Mouse (Mus musculus) regulatory T cell (primary cell): Measurements from ENCODE around the gene Rxfp1.
"Not testable (repeated sequence)": the region's sequence is repeated elsewhere in the genome, so short reads cannot be mapped to it uniquely, and the experiment has no call there.

Experiments used
- in situ Hi-C: fragments of 300-600 bp; cut with MboI, MseI; formaldehyde crosslinking; loops from one replicate; pipeline ENCODE4 v1.15.1; 2025; ENCODE audit warnings: high pct_unique_total_duplicates

Gene Rxfp1

DNA sequence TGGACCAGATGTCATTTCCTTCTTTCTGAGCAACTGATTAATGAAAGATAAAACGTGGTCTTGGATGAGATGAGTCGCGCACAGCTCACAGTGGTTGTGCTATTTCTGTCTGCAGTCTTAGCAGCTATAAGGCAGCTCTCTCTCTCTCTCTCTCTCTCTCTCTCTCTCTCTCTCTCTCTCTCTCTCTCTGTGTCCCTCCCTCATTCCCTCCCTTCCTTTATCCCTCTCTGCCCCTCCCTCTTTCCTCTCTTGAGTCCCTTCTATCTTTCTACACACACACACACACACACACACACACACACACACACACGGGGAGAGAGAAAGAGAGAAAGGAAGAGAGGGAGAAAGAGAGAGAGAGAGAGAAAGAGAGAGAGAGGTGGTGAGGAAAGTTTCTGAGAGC, at the start of gene Rxfp1:
TSS of gene Rxfp1 (minus strand) at position 101 of the 400 bp plus-strand sequence.
- in situ Hi-C loops: no loop called here

DNA sequence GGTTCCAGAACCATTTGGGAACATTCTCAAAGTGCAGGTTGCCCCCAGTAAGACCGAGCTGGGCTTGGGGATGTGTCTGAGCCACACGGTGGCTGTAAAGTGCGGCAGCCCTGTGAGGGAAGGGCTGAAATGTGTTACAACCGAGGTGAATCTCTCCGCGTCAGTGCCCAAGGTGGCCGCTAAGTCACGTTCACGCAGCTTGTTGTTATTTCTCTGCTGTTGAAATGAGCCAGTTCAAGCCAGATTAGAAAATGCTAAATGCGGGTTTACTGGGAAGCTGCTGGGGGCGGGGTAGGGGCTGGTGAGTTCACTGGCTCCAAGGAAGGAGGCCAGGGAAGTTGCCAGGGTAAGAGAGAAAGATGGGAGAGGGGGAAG, 46.7 kb upstream of the Rxfp1 start:
- in situ Hi-C loops: no loop called here

DNA sequence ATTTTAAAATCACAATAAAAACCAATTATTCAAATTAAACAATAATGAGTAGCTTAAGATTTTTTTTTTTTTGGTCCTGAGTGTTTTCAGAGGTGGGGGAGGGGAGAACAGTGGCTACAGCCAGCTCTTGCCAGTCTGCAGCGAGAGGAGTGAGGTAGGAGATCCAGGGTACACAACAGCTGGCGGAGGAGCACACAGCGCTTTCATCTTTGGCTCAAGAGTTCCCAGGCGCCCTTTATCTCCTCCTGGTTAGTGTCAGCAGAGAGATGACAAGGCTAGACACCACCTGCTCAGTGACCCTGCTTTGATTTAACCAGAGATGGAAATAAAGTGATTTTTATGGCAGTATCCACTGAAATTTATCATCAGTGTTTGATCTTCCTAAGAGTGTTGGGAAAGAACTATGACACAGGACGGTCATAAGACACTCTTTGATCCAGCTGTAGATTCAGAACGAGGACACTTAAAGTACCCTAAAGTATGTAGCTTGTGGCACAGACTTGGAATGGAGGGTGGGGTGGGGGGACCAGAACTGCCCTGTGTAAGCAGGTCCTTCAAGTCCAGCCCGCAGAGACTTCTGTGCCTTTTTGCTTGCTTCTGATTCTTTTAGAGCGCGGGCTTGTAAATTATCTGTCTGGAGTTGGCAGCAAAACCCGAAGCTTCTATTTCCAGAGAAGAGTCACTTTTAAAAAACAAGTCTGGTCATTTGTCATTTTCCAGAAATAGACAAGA, 46.1 kb upstream of the Rxfp1 start:
- in situ Hi-C loops: no loop called here

DNA sequence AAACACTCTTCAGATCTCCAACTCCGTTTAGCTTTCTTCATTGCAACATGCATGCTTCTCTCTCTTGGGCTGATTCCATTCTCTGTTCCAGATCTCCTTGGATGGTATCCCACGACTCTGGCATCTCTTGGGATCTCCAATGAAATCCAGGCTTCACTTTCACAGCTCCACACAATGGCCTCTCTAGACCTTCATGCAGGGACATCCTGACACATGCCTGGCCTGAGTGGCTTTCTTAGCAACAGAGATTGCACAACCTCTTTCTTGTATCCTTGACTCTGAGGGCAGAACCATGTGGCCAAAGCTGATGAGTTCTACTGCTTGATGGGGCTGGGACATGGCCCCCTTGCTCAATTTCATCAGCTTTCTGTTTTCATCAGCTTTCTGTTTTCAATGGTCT, 35.0 kb upstream of the Rxfp1 start:
- in situ Hi-C loops: no loop called here

DNA sequence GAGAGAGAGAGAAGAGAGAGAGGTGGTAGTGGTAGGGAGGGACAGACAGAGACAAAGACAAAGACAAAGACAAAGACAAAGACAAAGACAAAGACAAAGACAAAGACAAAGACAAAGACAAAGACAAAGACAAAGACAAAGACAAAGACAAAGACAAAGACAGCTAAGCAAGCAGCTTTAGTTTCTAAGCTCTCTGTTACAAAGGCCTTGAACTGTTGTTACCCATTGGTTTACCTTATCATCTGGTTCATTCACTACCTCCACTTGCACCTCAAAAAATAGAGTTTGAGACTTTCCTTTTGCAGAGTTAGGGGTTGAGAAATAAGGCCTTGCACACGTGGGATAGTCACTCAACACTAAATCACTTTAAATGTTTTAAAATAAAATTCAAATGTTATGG, 16.1 kb upstream of the Rxfp1 start:
- in situ Hi-C loops: no loop called here

DNA sequence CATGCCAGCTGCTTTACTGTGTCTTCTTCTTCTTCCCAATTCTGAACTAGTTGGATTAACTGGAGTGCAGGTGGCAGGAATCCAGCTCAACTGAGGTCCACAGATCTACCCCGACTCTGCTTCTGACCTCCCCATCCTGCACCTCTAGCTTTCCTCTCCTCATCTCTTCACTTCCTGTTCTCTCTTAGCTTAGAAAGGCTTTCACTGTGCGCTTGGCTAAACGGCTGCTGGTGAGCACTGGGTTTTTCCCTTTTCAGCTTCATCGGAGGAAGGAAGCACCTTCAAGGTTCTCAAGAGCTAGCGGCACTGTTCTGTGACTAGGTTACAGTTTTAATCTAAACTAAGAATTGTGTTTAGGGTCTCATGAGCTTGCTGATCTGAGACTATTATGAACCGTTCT, 8.9 kb upstream of the Rxfp1 start:
- in situ Hi-C loops: no loop called here

DNA sequence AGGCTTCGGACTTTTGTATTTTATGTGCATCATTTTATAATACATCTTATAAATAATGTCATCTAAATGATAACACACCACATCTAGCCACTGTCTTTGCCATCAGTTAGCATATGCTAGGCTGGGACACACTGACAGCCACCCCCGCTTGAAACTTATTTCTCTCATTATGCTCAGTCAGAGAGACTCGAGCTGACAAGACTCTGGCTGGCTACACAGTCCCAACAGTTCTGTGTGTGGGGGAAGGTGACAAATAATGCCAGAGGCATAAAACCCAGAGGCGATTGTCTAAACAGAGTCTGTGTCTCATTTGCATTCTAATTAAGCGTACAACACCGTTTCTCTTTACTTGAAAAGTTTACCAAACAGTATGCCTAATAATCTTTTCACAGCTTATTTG, 7.4 kb upstream of the Rxfp1 start:
- in situ Hi-C loops: no loop called here

DNA sequence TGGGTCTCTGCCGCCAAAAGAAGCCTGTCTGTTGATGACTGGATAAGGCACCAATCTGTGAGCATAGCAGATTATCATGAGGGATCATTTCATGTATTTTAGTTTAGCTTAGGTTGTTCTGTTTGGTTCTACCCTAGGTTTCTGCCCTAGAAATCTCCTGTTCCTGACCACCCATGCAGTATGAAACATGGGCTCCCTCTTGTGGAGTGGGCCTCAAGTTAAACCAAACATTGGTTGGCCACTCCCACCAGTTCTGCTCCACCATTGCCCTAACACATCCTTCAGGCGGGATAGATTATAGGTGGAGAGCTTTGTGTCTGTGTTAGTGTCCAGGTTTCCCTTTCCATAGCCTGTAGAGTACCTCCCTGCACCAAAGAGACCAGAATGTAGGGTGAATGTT, 6.7 kb upstream of the Rxfp1 start:
- in situ Hi-C loops: no loop called here

DNA sequence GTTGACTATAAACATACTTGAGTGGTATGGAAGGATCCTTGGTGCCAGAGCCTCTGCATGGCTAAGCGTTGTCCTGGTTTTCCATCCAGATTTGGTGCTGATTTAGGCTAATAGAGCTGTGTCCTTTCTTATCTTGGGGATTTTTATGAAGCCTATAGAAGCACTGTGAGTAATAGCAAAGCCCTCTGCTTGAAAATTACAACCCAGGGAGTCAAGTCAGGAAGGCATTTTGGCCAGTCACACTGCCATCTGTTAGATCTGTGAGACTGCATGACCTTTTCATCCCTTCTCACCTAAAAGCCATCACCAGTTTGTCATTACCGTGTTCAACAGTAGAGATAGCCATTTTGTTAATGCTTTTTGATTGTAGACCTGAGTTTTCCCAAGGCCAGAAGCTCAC, 2.7 kb upstream of the Rxfp1 start:
- in situ Hi-C loops: no loop called here

DNA sequence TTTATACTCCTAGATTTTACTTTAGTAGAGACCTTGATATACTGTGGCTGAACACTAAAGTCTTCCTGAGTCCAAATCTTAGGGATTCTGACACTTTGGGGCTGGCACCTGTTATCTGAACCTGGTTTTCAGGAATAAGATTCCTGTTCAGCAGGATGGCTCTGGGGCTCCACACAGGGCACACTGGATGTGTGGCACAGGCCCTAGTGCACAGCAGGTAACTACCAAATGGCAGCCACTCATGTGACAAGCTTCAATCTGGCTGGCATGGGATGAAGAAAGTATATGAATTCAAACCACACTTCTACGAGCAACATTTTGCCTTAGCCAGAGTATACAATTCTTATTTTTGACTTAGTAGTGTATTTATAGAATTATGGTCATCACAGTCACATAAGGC, 771 bp upstream of the Rxfp1 start:
- in situ Hi-C loops: no loop called here

DNA sequence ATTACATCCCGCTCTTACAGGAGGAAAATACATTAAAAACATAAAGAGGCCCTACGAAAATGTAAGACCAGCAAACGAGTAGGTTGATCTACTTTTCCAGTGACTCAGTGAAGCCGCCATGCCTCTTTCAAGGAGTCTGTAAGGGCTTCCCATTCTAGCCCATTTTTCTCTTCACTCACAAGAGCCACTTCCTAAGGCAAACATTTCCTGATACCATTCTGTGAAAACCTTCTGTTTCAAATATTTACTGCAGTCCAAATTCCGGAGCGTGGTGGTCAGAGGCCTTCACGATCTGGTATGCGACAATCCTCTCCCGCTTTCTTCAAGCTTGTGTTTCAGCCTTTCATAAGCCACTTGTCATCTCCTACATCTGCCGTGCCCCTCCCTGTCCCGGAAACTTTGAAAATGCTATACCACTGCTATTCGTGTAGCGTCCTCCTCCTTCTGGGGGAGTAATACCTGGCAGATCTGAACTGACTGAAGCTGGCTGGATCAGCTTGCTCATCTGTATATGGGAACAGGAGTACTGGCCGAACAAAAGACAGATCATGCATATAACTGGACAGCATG, 11.1 kb downstream of the Rxfp1 start:
- in situ Hi-C loops: no loop called here

DNA sequence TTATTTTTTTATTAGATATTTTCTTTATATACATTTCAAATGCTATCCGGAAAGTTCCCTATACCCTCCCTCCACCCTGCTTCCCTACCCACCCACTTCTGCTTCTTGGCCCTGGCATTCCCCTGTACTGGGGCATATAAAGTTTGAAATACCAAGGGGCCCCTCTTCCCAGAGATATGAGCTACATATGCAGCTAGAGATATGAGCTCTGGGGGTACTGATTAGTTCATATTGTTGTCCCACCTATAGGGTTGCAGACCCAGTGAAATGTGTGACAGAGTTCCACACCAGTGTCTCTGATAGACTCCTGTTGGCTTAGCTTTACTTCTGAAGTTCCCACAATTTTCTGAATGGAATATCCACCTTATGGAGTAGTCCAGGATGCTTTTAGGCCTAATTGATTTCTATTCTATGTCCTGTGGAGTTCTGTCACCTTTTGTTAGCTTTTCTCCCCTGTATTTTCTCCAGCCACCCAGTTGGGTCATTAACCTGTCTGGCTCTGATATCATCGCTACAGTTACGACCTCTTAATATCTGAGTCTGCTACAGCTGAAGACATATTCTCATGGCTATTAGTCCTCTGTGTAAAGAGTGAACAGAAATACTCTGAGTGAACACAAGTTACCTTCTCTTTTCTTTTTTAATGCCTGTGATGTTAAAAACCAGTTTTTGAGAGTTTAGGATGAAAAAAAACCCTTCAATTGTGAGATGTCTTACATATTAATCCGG, 16.8 kb downstream of the Rxfp1 start:
- in situ Hi-C loops: no loop called here

DNA sequence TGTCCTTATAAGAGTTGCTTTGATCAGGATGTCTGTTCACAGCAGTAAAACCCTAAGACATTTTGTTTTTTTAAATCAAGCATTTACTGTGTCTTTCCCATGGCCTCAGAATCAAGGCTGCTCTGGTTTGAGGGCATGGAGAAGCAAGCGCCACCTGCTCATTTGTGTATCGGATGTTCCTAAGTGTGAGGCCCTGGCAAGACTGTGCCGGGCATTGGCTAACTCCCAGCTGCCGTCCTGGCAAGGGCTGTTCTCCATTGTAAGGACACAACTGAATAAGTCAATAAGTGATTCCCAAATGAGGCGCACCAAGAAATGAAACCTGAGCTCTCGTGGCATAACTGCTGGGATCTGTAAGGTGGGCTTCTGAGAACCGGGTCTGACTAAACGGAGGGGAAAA, 31.2 kb downstream of the Rxfp1 start:
- in situ Hi-C loops: no loop called here

DNA sequence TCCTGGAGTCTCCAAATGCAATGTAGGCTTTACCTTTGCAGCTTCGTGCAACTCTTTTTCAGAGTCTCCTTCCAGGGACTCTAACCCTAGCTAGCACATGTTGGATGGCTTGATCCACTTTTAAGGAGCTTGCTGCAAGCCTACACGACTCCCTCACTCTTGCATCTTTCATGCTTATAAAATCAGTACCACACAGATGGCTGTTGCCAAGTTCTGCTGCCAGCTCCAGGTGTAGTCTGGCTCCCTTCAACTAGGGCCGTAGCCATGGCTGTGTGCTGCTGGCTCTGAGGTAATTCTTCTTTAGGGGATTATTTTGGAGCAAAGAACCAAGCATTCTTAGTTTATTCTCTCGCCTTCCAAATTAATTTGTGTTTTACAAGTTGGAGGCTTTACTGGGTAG, 34.5 kb downstream of the Rxfp1 start:
- in situ Hi-C loops: no loop called here

DNA sequence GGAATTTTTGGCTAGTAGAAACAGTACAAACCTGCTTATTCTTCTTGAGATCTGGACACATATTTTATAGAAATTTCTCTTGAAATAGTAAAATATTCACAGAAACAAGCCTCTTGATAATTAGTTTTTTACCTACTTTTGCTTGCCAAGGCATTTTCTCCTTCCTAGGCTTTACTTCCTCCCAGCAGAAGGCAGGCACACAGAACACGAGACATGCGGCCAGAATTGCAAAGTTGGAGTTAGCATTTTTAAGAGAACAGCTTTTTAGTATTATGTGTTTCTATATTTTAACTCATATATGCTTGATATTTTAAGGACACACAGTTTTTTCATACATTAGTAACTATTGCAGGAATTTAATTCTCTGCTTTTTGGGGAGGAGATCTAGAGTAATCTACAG, 45.7 kb downstream of the Rxfp1 start:
- in situ Hi-C loops: no loop called here

DNA sequence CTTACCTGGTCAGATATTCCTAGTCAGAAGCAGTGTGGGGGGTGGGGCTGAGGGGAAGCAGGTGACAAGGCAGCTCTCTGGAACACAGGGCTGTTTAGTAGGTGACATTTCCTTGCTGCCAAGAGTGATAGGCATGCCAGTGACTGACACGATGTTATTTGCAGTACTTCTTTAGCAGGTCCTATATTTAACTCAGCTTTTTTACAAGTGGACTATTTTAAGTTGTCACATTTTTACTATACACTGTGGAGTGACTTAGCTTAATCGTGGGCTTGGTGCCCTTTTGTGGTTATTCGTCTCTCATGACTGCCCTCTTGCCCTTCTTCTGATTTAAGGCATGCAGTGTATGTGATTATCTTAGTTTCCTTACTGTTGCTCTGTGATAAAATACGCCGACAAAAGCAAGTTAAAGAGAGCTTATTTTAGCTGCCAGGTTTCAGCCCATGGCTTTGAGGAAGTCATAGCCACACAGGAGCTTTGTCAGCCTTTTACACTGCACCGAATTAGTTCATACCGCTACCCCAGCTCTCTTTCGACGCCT, 47.5 kb downstream of the Rxfp1 start:
- in situ Hi-C loops: no loop called here

DNA sequence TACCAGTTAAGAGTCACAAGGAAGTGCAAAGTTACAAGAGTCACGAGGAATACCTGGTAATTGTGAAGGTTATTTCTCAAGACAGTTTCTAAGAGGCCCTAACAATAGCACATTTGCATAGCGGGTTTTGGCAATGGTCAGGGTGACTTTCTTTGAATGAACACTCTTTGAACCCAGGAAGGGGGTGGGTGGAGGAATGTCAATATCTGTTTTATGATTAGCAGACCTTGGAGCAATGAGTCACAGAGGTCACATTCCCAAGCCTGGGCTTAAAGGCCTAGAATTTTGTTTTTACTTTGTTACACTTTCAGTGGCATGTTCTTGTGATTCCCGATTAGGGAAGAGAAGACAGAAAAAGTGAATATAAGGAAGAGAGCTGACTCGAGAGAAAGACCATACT, 49.6 kb downstream of the Rxfp1 start:
- in situ Hi-C loops: not testable (repeated sequence)

DNA sequence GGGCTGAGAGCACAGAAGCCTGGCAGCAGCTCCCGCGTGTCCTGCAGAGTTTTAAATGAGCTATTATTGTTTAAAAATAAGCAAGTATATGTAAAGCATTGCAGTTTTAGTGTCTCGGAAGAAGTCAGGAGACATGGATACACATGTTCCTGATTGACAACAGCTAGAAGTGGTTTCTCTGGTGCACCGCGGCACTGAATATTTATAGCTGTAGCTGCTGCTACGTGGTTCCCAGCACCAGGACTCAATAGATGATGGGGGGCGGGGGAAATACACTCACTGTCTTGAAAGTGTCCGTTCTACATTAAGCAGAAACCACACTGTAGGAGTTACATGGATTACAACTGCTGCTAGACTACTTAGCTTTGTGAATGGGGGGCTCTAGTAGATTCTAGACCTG, 54.2 kb downstream of the Rxfp1 start:
- in situ Hi-C loops: no loop called here

DNA sequence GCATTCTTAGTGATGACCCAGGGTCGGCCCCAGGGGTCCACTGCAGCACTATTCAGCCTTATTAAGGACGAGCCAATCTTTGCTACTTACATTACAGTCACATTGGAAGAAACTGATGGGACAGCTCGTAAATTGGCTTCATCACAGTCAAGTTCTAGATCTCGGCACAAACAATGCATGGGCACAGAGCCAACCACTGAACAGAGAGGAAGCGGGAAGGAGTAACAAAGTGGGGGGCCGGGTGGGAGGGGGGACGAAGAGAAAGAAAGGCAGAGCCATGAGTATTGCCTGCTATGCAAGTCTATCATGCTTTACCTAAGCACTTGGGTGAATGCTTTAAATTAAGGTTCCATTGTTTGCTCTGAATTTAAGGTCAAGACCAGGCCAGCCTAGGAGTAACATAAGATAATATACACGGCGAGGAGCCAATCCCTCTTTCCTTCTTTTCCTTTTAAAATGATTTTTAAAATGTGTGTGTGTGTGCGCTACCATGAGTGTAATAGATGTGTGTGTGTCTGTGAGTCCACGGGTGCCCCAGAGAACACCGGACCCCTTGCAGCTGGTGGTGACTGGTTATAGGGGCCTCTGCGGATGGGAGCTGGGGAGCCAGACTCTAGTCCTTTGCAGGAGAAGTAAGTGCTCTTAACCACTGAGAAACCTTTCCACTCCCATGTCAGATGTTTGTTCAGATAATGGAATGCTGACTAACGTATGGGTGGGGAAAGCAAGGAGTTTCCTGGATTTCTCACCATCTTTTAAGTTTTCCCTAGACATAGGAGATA, 55.1 kb downstream of the Rxfp1 start:
- in situ Hi-C loops: no loop called here

DNA sequence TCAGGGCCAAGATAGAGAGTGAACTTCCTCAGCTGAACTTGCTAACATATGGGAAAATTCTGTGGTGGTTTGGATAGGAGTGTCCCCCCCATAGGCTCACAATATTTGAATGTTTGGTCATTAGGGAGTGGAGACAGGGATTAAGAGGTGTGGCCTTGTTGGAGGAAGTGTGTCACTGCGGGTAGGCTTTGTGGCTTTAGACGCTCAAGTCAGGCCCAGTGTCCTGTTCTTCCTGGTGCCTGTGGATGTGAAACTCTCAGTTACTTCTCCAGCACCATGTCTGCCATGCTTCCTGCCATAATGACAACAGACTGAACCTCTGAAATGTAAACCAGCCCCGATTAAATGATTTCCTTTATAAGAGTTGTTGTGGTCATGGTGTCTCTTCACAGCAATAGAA, 61.3 kb downstream of the Rxfp1 start:
- in situ Hi-C loops: no loop called here

DNA sequence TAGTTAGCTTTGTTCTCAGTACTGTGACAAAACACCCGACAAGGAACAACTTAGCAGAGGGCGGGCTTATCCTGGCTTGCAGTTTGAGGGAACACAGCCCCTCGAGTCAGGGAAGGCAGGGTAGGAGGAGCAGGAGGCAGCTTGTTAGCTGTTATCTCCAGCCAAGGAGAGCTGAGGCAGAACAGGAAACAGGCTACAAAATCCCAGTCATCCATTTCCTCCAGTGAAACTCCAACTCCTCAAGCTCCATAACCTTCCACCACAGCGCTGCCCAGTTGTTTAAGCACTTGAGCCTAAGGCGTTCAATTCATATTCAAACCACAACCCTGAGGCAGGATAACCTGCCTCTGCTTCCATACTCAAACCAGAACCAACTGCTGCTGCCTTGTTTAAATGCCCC, 63.0 kb downstream of the Rxfp1 start:
- in situ Hi-C loops: no loop called here

DNA sequence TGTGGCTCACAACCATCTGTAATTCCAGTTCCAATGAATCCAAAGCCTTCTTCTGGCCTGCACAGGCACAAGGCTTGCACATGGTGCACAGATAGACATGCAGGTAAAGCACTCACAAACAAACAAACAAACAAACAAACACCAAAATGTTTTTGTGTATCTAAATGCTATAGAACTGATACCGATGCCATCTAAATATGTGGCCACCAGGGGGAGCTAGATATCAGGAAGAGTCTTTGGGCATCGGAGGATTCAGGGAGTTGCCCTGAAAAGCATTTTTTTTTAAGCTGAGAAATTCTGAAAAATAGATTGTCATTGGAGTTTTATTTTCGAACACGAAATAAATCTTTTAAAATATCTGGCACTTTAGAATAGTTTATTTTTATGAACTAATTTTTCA, 64.6 kb downstream of the Rxfp1 start:
- in situ Hi-C loops: no loop called here
